Mouse (Mus musculus): ENCODE results near the gene Ocrl.

The Ocrl gene

DNA sequence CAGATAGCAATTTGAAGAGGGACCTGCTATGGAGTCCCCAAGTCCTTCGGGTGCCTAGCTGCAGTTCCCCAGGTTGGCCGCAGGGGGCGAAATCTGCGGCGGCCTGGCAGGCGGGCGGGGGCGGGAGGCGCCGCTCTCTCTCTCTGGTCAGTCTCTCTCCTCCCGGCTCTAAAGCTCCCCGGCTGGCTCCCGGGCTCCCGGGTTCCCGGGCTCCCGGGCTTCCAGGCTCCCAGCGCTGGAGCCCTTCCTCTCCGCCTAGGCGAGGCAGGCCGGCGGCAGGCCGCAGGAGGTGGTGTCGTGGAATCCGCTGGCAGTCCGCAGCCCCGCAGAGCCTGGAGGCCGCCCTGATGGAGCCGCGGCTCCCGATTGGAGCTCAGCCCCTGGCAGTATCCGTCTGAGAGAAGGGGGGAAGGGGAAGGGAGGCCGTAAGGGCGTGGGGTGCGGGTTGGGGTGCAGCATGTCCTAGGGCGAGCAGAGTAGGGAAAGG is at the start of gene Ocrl:
Gene Ocrl, plus strand, starts transcription at position 82 of the 487 bp plus-strand sequence.
- peak; percentile 57 for DNase-seq (ENCODE audit: low read depth, low spot score)

DNA sequence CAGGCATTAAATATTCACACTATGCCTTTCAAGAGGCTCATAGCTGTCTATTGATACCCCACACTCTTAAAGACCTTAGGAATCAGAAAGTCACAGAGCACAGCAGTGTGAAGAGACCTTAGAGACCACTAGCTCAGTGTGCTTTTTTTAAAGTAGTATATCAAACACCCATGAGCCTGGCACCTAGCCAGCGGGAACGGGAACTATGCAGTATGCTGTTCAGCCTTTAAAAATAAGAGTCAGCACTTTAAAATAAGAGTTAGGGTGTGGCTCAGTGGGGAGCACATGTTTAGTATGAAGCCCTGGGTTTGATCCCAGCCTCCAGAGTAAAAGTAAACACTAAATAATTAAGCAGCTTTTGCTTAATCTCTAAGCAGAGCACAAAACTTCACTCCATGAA is 32.1 kb upstream of the Ocrl start:
- DNase-seq (ENCODE audit: low read depth, low spot score): no peak

DNA sequence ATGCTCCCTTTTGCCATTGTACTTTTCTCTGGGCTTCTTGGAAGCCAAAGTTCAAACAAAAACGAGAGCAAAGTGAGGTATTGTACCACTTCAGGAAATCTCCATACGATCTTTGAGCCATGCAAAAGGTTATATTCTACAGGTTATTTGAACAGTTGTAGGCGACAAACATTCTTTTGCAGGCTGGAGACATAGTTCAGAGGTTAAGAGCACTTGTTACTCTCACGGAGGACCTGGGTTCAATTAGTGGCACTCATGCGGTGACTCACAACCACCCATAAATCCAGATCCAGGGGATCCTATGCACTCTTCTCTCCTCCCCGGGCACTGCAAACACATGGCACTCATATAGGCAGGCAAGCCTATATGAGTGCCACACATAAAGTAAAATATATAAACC is 29.4 kb upstream of the Ocrl start:
- no peak for DNase-seq (ENCODE audit: low read depth, low spot score)

DNA sequence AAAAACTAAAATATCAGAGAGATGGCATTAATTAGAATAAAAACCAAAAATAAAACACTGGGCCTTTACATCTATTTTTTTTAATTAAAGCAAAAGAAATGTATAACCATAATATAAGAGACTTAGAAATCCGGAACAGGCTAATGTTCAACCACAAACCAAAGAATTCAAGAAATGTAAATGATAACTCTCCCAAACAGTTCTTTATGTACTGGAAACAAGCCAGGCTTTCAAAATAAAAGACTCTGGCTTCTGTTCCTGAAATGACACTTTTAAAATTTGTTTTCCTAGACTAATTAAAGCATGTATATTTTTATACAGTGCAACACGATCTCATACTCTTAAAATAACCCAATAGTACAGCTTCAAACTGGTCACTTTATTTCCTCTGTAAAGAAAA is 24.8 kb upstream of the Ocrl start:
- DNase-seq (ENCODE audit: low read depth, low spot score): no peak

DNA sequence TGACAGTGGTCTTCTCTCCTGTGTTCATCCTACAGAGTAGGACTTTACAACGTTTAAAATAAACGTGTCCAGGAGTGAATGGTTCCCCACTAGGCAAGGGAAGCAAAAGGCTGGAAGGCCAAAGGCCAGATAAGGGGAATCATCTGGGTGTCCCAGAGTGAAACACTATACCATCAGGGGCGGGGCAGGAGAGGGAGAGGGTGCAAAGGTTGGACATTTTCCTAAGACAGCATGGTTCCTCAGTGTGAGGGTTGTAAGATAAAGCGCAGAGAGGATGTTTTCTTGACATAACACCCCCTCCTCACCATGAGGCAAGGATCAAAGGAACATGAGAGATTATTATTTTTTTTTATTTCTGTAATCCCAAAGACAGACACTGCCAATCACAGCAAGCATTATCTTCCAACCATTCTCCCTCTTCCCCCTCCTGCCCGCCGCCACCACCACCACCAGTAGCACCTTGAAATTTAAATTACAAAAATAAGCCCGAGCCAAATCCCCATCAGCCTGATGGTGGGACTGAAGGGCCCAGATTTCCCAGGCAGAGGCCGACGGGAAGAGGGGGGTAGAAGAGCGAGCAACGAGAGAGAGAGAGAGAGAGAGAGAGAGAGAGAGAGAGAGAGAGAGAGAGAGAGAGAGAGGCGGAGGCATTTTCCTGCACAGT is 20.8 kb upstream of the Ocrl start:
- DNase-seq (ENCODE audit: low read depth, low spot score): no peak

DNA sequence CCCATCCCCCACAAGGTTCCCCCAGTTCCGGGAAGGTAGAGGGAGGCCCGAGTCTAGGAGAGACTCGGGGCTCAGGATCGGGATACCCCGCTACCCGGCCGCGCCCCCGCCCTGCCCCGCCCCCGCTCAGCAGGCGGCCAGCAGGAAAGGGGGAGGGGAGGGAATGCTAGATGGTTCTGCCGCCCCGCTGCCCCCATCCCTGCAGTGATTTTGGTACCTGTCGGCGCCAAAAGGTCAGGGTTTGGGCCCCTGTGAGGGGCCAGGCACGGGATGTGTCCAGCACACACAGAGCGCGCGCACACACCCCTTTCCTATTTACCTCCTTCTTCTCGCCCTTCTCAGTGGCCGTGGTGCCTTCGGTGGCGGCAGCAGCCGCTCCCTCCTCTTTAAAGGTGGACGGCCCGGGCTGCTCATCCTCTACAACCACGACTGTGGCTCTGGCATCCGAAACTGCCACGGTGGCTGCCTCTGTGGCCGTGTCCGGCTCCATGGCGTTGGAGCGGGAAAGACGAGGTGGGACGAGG is 20.2 kb upstream of the Ocrl start:
- peak; percentile 40 for DNase-seq (ENCODE audit: low read depth, low spot score)

DNA sequence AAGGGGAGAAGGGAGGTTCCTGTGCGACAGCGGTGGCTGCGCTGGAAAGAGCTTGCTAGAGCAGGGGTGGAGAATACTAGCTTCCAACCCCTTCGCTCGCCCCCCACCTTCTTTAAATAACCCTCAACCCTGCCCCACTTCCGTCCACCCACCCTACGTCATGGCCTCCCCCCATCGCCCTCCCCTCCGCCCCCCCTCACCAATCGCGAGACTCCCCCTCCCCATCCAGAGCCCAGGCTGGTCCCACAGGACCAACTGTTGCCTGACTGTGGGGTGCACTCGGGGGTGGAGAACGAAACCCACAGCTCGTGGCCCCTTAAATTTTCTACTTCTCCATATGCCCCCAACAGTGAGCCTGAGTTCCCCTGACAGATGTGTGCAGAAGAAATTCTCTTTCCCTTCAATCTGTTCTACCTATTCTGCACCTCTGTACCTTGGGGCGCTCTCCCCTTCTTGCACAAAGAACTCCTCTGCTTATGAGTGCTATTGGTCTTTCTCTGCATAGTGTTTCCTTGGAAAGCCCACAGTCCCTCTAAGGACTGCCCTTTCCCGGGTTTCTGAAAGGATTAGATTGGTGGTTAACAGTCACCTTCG is 19.7 kb upstream of the Ocrl start, which contains the start of gene Smarca1:
Gene Smarca1, minus strand, starts transcription at position 544 of the 594 bp plus-strand sequence.
- DNase-seq (ENCODE audit: low read depth, low spot score): peak; percentile 4

DNA sequence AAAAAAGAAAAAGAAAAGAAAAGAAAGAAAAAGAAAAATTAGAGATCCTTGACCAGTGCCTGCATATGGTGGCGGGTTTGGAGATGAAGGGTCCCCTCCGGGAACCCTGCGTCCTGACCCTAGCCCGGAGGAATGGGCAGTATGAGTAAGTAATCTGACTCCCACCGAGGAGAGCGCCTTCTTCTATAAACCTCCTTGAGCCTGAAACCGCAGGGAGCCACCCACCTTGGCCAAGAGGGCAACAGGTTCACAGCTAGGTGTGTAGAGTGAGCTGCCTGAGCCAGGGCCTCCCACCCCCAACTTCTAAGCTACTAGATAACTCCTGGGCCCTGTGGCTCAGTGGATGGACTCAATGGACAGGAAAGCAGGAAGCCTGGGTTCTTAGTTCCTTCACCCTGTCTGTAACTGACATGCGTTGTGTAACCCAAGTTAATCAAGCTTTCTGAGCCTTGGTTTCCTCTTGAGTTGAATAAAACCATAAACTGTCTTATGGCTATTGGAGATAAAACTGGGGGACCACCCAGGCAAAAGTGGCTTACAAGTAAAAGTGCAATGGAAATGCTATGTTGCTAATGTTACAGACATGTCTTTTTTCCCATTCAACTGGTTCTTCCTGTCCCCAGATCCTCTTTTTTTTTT is 836 bp downstream of the Ocrl start:
- DNase-seq (ENCODE audit: low read depth, low spot score): peak; percentile 27

DNA sequence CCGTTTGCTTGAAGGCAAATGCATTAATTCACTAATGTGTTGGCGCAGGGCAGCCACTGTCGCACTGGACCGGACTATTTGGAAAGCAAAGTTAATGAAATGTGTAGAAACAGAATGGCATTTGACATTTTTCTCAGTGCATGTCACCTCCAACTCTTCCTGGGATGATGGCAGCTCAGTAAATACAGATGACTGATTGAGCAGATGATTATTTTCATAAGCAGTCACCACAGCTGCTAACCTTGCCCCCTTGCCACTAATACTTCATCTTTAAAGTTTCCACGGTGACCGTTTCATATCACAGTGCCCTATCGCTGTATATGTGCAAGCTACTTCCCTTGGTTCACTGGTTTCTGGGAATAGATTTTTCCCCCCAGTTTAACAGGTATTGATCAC is 1.4 kb downstream of the Ocrl start:
- no peak for DNase-seq (ENCODE audit: low read depth, low spot score)

DNA sequence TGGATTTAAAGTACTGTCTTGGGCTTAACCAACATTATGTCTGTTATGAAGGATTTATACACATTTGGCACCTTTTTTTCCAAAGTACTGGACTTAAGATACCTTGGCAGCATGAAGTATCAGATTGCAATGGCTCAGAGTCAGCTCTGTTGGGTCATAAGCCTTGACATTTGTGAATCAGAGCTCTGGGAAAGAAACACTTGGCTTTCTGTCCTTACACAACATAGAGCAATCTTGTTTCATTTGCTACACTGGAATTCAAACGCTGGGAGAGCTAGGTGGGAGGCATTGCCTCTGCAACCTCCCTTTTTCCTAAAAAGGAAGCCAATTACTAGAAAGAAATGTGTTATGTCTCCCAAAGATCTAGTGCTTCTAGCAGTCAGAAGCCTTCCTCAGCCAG is 4.6 kb downstream of the Ocrl start:
- DNase-seq (ENCODE audit: low read depth, low spot score): no peak

DNA sequence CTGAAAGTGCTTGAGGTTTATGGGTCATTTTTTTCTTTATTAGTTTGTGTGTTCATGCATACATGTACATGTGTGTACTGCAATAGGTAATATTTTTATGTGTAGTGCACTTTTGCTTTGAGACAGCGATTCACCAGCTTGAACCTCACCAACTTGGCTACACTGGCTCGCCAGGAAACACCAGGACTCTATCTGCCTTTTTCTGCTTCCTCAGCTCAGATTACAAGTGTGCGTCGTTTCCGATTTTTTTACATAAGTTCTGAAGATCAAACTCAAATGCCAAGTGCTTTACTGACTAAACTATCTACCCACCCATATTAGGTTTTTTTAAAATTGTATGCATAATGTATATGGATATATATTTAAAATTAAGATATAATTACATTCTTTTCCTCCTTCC is 8.4 kb downstream of the Ocrl start:
- DNase-seq (ENCODE audit: low read depth, low spot score): no peak

DNA sequence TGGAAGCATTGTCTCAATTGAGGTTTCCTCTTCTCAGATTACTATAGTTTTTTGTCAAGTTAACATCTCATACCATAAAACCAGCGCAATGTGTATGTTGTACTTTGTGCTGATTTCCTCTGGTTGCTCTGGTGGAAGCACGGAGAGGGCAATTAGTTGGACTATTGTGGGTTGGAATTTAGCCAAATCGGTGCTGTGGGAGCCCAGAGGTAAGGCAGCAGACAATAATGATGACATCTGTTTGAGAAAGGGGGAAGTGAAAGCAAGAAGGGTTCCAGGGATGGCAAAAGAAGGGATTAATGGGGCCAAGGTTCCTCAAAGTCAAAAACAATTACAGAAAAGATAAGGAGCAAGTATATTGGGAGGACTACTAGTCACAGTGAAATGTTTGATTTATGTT is 15.8 kb downstream of the Ocrl start:
- DNase-seq (ENCODE audit: low read depth, low spot score): no peak

DNA sequence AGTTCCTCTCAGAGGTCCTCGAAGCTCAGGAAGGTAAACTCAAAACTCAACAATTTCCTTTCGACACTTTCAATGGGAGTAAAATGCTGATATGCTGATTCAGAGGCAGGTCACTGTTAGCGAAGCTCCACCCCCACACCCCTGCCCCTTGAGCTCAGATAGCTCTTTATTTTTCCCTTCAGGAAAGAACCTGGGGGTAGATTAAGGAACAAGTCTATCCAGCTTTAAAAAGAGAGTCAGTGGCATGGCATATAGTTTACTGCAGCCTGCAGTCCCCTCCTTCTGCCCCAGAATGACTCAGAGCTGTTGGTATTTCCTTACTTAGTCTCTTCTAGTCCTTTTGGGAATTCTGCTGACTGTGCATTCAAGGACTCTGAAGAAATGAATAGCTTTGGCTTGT is 18.3 kb downstream of the Ocrl start:
- no peak for DNase-seq (ENCODE audit: low read depth, low spot score)

DNA sequence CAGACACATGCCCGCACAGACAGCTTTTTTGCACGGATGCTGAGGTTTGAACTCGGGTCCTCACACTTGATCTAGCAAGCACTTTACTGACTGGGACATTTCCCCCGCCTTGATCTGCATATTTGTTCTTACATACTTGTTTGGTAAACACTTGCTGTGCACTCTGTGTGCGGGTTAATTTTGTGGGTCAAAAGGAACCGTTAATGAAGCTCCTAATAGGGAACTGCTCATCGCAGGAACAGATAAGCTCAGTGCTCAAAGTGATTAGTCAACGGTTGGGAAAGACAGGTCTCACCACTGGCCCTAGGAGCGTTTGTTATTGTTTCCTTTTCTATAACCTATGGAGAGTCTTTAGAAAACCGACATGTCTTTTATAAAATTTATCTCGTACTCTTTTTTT is 22.2 kb downstream of the Ocrl start:
- DNase-seq (ENCODE audit: low read depth, low spot score): no peak

DNA sequence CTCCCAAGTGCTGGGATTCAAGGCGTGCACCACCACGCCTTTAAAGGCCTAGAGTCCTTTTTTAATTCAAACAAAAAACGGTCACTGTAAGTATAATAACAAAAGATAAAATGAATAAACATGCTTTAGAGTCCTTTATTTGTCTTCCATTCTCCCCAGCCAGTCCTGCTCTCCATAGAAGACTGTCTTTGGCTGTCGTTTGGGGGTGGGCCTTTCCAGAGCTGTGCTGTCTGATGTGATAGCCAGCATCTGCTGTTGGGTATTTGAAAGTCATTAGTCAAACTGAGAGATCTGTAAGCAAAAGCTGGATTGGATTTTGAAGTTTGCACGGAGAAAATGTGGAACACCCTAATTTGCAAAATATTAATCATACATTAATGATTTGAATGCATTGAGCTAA is 24.7 kb downstream of the Ocrl start:
- peak; percentile 9 for DNase-seq (ENCODE audit: low read depth, low spot score)

DNA sequence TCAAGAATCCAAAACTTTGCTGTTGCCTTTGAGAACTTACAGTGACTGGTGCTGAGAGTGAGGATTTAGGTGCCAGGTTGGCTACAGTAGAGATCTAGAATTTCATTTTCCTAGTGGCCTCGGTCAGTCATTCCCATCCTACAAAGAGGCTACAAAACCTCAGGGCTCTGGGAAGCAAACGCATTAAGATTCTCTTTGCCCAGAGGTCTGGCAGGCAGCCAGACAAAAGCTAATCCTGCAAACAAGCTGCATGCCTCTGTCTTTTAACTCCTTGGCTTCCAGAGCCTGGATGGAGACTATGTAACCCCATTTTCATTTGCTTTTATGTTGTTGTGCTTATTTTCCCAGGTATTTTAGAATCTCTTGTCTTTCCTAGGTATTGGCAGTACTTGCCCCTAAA is 25.6 kb downstream of the Ocrl start:
- no peak for DNase-seq (ENCODE audit: low read depth, low spot score)

DNA sequence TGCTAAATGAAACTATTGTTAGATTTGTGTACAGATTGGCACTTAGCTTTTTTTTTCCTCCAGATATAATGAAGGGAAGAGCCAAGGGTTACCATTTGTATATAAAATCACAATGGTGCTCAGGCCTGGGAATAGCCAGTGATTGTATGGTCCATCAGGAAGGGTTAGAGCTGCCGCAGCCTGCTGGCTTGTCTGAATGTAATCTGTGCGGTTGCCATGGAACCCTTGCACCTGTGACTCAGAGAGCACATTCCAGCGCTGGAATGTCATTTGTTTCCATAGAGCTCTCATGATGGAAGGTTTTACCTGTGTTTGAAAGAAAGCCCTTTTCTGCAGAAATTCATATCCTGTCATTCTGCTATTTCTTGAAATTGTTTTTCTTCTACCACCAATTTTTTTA is 37.5 kb downstream of the Ocrl start:
- DNase-seq (ENCODE audit: low read depth, low spot score): peak; percentile 48

DNA sequence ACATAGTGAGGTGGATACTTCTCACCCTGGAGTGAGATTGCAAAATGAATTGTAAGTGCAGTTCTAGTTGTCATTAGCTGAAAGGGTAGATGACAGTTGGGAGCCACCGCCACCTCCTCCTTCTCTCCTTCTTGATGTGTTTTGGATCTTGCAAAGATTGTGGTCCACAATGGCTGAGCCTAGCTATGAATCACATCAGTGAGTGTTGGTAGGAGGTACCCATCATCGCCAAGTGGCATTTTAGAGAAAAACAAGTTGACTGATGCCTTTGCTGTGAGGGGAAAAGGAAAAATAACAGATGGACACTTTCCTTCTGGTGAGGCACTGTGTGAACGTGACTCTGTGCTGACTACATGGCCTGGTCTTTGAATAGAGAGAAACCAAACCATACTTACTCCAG is 50.4 kb downstream of the Ocrl start:
- no peak for DNase-seq (ENCODE audit: low read depth, low spot score)

DNA sequence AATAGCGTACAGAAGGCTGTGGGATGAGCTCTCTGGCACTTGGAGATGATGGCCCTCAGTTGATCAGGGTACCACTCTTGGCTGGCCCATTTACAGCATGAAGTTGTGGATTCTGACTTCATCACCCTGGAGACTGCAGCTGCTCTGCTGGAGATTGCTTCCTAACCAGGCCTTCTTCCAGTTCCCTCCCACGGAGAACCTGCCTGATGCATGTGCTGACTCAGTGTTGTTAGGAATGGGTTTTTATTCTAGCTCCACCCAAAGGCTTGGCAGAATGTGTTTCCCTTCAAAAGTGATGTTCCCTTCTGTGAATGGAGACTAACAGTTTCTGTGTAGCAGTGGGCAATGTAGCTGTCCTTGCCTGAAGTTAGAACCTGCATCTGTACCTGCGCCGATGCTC is 58.2 kb downstream of the Ocrl start:
- peak; percentile 46 for DNase-seq (ENCODE audit: low read depth, low spot score)

DNA sequence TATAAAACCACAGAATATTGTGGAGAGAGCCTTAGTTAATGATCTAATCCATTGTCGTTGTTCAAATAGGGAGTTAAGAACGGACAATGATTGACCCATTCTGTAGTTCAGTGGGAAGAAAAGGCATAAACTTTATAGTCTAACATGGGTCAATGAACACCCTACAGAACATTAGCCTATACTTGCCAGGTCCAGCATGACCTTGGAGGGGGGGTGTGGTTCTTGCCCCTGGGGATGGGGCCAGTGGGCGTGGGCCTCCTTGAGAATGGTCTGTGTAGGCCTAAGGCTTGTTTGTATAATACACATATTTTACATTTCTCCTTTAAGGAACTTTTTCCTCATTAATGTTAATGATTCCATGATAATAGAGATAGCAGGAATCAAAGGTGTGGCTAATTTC is 58.7 kb downstream of the Ocrl start:
- DNase-seq (ENCODE audit: low read depth, low spot score): peak; percentile 52

DNA sequence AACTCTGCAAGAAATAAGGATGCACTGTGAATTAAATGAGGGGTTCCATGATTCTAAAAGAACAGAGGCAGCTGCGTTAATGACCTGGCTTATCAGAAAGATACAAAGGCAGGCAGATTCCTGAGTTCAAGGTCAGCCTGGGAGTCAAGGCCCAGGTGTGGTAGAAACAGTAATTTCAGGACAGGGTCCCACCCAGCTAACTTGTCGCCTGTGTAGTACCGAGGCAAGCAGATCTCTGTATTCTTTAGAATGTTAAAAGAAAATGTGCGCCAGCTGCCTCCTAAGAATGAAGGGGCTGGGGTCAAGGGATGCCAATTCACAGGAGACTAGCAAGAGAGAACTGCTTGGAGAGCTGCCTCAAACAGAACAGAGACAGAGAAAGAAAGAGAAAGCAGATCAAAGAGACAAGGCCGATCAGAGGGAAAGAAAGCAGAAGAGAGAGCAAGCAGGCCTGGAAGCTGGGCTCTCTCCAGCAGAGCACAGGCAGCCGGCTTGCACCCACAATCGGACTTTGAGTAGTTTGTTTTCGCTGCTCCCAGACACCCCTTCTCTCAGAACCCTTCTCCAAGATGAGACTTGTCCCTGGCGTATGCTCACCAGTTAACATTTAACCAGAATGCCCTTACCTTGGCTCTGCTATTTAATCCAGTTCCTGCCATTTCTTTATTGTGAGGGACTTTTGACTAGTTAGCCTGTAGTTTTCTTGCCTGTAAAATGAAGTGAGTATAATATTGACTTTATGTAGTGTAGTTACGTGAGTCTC is 59.4 kb downstream of the Ocrl start:
- peak; percentile 71 for DNase-seq (ENCODE audit: low read depth, low spot score)

DNA sequence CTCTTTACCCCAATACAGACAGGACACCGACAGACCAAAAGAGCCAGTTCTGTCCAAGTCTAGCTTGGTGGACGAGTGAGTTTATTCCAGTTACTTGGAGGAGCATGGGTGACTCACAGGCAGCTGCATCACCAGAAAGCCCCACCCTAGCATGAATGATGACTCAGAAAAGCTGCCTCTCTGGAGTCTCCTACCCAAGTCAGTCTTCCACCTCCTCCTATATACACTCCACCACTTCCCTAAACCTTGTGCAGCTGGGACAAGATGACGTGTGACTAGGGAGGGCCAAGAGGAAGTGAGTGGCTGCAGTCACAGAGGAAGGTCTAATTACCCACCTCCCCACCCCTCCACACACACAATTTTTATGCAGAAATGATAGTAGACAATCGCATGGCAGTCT is 64.4 kb downstream of the Ocrl start:
- DNase-seq (ENCODE audit: low read depth, low spot score): no peak

All from ES-CJ7 (cell line).